Mouse (Mus musculus) forebrain, embryonic 16.5 days (tissue): ENCODE measurements around the gene Pcca. TPM values are rescaled to one million over a fixed set of nuclear protein-coding genes. Genes with fewer than 3 reads are reported as not detected.

Experiments
- ATAC-seq: fragments of 200-750 bp; cut with Nextera tagmentation; 2 replicates; pipeline ENCODE4 v1.8.0; 2017; ENCODE audit warnings: mild to moderate bottlenecking, moderate library complexity
- H3K27ac ChIP-seq: fragments of 300-500 bp; sonication (generic); 2 replicates; pipeline ENCODE4 v1.5.1; 2014; ENCODE audit warnings: low read length, control low read depth
- H3K27me3 ChIP-seq: fragments of 300-500 bp; sonication (generic); replicated peaks from 2 replicates; pipeline ENCODE4 v1.6.1; 2014; ENCODE audit warnings: low read length; ENCODE audit not compliant: control insufficient read depth, insufficient read depth
- H3K36me3 ChIP-seq: fragments of 300-500 bp; sonication (generic); 2 replicates; pipeline ENCODE4 v1.6.1; 2014; ENCODE audit not compliant: control insufficient read depth, insufficient read depth
- H3K4me1 ChIP-seq: fragments of 300-500 bp; sonication (generic); replicated peaks from 2 replicates; pipeline ENCODE4 v1.6.1; 2014; ENCODE audit warnings: low read length; ENCODE audit not compliant: control insufficient read depth, insufficient read depth
- H3K4me2 ChIP-seq: fragments of 300-500 bp; sonication (generic); 2 replicates; pipeline ENCODE4 v1.6.1; 2014; ENCODE audit warnings: mild to moderate bottlenecking, low read length, control low read depth
- H3K4me3 ChIP-seq: fragments of 300-500 bp; sonication (generic); replicated peaks from 2 replicates; pipeline ENCODE4 v1.5.1; 2014; ENCODE audit warnings: mild to moderate bottlenecking, low read length, control low read depth
- H3K9ac ChIP-seq: fragments of 300-500 bp; sonication (generic); replicated peaks from 2 replicates; pipeline ENCODE4 v1.6.1; 2014; ENCODE audit warnings: low read depth, low read length, control low read depth
- H3K9me3 ChIP-seq: fragments of 300-500 bp; sonication (generic); 2 replicates; pipeline ENCODE4 v1.6.1; 2016; ENCODE audit warnings: low read length; ENCODE audit not compliant: control insufficient read depth
- WGBS: fragments of 180-500 bp; shearing (Covaris S2); extraction: QIAGEN DNeasy Blood & Tissue Kit; methylation state at CpG from one replicate; pipeline ENCODE4 v1.1.7; 2014; 5-methylcytosine and 5-hydroxymethylcytosine counted together
- polyA plus RNA-seq: library from polyadenylated mRNA; unstranded; fragments of >200 nt; fragmentation: Nextera tagmentation; extraction: Ambion mirVana; gene quantifications from 2 replicates; pipeline ENCODE4 v1.2.1, GENCODE M21; 2015

Gene Pcca
- polyA plus RNA-seq, result 22.8 and 25.3 TPM in 2 replicates

GRCm38 (mm10) chr14:122534017-122534924 is at the start of gene Pcca:
Gene Pcca, plus strand, starts transcription at chr14:122534324.
- Histone ChIP-seq H3K27me3 (no peaks in the 10 kb centered on the region), H3K4me1 (peaks cover 12% of the 10 kb centered on the region), H3K4me3 (peak within 1 kb of the TSS; percentile 76), H3K9ac (peak within 1 kb of the TSS; percentile 69), H3K27ac (peak within 1 kb of the TSS; percentile 9; the same call in 1 of the 2 replicates), H3K36me3 (no peaks in the 10 kb centered on the region), H3K9me3 (no peaks in the 10 kb centered on the region), H3K4me2 (peak within 1 kb of the TSS; percentile 72)
- WGBS, result 1% methylated on average over 54 of the region's 54 CpGs
- peak; percentile 100 for ATAC-seq

- peak overlapping the region; percentile 31 for H3K4me2 ChIP-seq
- H3K27me3 ChIP-seq, result peaks cover 50% of the 10 kb centered on the region
- no peak overlapping the region for H3K9ac ChIP-seq
- H3K36me3 ChIP-seq, result no peaks in the 10 kb centered on the region
- H3K9me3 ChIP-seq, result no peaks in the 10 kb centered on the region
- no peak for ATAC-seq
- H3K4me3 ChIP-seq, result no peak overlapping the region
- WGBS, result 36% methylated on average over 4 of the region's 4 CpGs
- H3K27ac ChIP-seq, result peak overlapping the region; percentile 44; the same call in 1 of the 2 replicates
- peaks cover 15% of the 10 kb centered on the region for H3K4me1 ChIP-seq
Measured at GRCm38 (mm10) chr14:122484458-122484843, 49.7 kb upstream of the Pcca start.

- H3K4me2 ChIP-seq, result peak overlapping the region; percentile 35
- 10% methylated on average over 23 of the region's 24 CpGs for WGBS
- no peaks in the 10 kb centered on the region for H3K36me3 ChIP-seq
- no peak overlapping the region for H3K9ac ChIP-seq
- H3K27me3 ChIP-seq, result peaks cover 50% of the 10 kb centered on the region
- no peak overlapping the region for H3K4me3 ChIP-seq
- peak overlapping the region; percentile 66 for H3K27ac ChIP-seq
- ATAC-seq, result 0 out of 2 replicates have a peak, but pooled peaks have one; percentile 23
- H3K4me1 ChIP-seq, result peaks cover 15% of the 10 kb centered on the region
- no peaks in the 10 kb centered on the region for H3K9me3 ChIP-seq
Measured at GRCm38 (mm10) chr14:122484844-122485551, 49.1 kb upstream of the Pcca start.

GRCm38 (mm10) chr14:122485635-122486181 is 48.4 kb upstream of the Pcca start:
- WGBS, result 13% methylated on average over 12 of the region's 12 CpGs
- H3K4me3 ChIP-seq, result no peak overlapping the region

GRCm38 (mm10) chr14:122486611-122487010 is 47.5 kb upstream of the Pcca start:
- H3K27me3 ChIP-seq, result peaks cover 53% of the 10 kb centered on the region
- no peak for ATAC-seq
- WGBS, result 29% methylated on average over 1 of the region's 1 CpGs

More at GRCm38 (mm10) chr14:122485635-122486181, 48.4 kb upstream of the Pcca start:
- Histone ChIP-seq H3K4me2 (peak overlapping the region; percentile 35), H3K27me3 (peaks cover 48% of the 10 kb centered on the region), H3K9ac (no peak overlapping the region), H3K4me1 (peaks cover 21% of the 10 kb centered on the region), H3K9me3 (no peaks in the 10 kb centered on the region), H3K27ac (peak overlapping the region; percentile 66), H3K36me3 (no peaks in the 10 kb centered on the region)
- no peak for ATAC-seq

GRCm38 (mm10) chr14:122487366-122487765 is 46.8 kb upstream of the Pcca start:
- Histone ChIP-seq H3K36me3 (no peaks in the 10 kb centered on the region), H3K4me2 (no peak overlapping the region), H3K9ac (no peak overlapping the region), H3K27me3 (peaks cover 49% of the 10 kb centered on the region), H3K4me1 (peaks cover 19% of the 10 kb centered on the region), H3K4me3 (no peak overlapping the region), H3K27ac (no peak overlapping the region), H3K9me3 (no peaks in the 10 kb centered on the region)
- 30% methylated on average over 5 of the region's 5 CpGs for WGBS
- ATAC-seq, result no peak

More at GRCm38 (mm10) chr14:122486611-122487010, 47.5 kb upstream of the Pcca start:
- no peak overlapping the region for H3K4me2 ChIP-seq
- no peak overlapping the region for H3K9ac ChIP-seq
- no peaks in the 10 kb centered on the region for H3K36me3 ChIP-seq
- peaks cover 23% of the 10 kb centered on the region for H3K4me1 ChIP-seq
- H3K4me3 ChIP-seq, result no peak overlapping the region
- no peaks in the 10 kb centered on the region for H3K9me3 ChIP-seq
- no peak overlapping the region for H3K27ac ChIP-seq

- peak overlapping the region; percentile 9; the same call in 1 of the 2 replicates for H3K4me3 ChIP-seq
- no peak overlapping the region for H3K9ac ChIP-seq
- ATAC-seq, result no peak
- peak overlapping the region; percentile 17 for H3K4me2 ChIP-seq
- peaks cover 41% of the 10 kb centered on the region for H3K27me3 ChIP-seq
- no peaks in the 10 kb centered on the region for H3K9me3 ChIP-seq
- H3K27ac ChIP-seq, result no peak overlapping the region
- peaks cover 14% of the 10 kb centered on the region for H3K4me1 ChIP-seq
- no peaks in the 10 kb centered on the region for H3K36me3 ChIP-seq
- 2% methylated on average over 5 of the region's 5 CpGs for WGBS
Measured at GRCm38 (mm10) chr14:122489041-122489440, 45.1 kb upstream of the Pcca start.

GRCm38 (mm10) chr14:122489686-122490414 is 44.3 kb upstream of the Pcca start:
- Histone ChIP-seq H3K9ac (no peak overlapping the region), H3K4me1 (peaks cover 13% of the 10 kb centered on the region), H3K9me3 (no peaks in the 10 kb centered on the region), H3K4me3 (peak overlapping the region; percentile 33), H3K27me3 (peaks cover 33% of the 10 kb centered on the region), H3K27ac (no peak overlapping the region), H3K36me3 (no peaks in the 10 kb centered on the region), H3K4me2 (peak overlapping the region; percentile 46)
- WGBS, result under 1% methylated on average over 12 of the region's 12 CpGs
- ATAC-seq, result no peak
